Mouse (Mus musculus): Measurements from ENCODE around the gene Olfr1052. TPM values are rescaled to one million over a fixed set of nuclear protein-coding genes. Genes with fewer than 3 reads are reported as not detected.

Gene Olfr1052
- not detected in 2 replicates for polyA plus RNA-seq (2021; fragmentation: Nextera tagmentation)
- long read RNA-seq, experiment 1 = 0 reads
- long read RNA-seq, experiment 2 = 0 reads

DNA sequence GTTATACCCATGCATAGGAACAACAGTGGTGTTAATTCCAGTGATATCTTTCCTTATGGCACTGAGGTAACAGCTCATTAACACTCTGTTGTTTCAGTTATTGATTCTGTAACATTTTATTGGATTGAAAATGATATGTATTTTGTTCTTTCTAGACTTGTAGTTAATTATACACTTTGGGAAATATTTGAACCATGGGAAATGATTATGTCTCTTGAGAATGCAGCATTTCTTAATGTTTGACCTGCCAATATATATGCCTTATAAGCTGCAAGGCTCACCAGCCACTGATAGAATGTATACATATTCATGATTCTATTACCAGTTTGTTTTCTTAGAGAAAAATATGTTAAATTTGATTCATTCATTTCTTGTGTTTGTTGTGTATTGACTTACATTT is at the start of gene Olfr1052:
Olfr1052 (plus strand) TSS at position 301 of the 400 bp plus-strand sequence.

DNA sequence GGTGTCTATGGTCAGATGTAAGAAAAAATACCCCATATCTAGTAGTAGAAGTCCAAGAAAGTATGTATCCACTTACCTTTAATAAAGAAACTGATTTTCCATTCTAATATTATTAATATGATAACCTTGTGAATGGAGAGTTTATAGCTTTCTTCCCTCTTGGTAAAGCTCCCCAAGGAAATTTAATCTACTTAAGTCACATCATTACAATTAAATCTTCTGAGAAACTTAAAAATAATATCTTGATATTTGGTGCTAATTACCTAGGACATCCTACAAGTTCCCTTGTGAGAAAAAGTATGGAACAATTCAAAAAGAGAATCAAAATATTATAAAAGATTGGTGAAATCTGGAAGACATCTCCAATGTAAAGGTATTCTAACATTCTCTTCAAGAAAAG is 34.0 kb upstream of the Olfr1052 start, which contains the start of gene Olfr1049:
Olfr1049 (minus strand) TSS at position 101 of the 400 bp plus-strand sequence.

DNA sequence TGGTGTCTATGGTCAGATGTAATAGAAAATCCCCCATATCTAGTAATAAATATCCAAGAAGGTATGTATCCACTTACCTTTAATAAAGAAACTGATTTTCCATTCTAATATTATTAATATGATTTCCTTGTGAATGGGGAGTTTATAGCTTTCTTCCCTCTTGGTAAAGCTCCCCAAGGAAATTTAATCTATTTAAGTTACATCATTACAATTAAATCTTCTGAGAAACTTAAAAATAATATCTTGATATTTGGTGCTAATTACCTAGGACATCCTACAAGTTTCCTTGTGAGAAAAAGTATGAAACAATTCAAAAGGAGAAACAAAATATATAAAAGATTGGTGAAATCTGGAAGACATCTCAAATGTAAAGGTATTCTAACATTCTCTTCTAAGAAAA is 13.3 kb upstream of the Olfr1052 start, which contains the start of gene Olfr1051:
Olfr1051 (minus strand) TSS at position 101 of the 400 bp plus-strand sequence.

DNA sequence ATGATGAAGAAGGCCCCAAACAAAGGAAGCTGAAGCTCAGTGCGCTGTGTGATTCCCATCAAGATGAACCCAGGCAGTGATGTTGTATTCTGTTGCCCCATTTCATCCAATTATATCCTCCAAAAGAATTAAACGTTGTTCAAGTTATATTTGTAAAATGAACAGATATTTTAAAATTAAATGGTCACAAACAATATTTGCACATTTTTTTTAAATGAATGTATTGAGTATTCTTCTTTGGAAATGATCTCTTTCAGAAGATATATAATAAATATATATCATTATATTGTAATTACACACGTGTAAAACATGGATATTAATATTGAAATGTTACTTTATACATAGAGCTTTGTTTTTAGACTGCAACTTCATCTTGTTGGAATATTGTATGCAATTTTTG is 22.9 kb downstream of the Olfr1052 start, which contains the start of gene Olfr1053:
Olfr1053 (minus strand) TSS at position 101 of the 400 bp plus-strand sequence.

DNA sequence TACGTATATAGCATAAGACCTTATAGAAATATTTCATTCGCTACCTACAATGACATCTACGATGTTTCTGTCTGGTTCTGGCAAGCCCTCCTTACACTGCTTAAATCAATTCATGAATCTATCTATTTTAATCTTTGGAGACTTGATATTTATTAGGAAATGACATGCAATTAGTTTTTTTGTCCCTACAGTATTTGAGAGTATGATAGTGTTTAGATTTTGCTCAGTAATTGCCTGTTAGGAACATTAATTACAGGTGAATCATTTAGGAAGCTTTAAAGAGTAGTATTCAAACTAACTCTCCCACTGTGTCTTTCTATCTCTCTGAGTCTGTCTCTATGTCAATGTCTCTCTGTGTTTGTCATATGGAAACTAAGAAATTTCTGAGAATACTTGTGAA is 43.1 kb downstream of the Olfr1052 start, which contains the start of gene Olfr1054:
Olfr1054 (minus strand) TSS at position 101 of the 400 bp plus-strand sequence.

Other genes starting within 250 kb of the Olfr1052 start
- gene Olfr1034, start 246.6 kb upstream of the Olfr1052 start, polyA plus RNA-seq (2021; fragmentation: Nextera tagmentation) = not detected in 2 replicates
- not detected in 2 replicates for gene Olfr1036, start 218.5 kb upstream of the Olfr1052 start, polyA plus RNA-seq (2021; fragmentation: Nextera tagmentation)
- not detected in 2 replicates for gene Olfr1037, start 205.1 kb upstream of the Olfr1052 start, polyA plus RNA-seq (2021; fragmentation: Nextera tagmentation)
- not detected in 2 replicates for gene Olfr1039, start 156.5 kb upstream of the Olfr1052 start, polyA plus RNA-seq (2021; fragmentation: Nextera tagmentation)
- gene Olfr1040, start 145.7 kb upstream of the Olfr1052 start, polyA plus RNA-seq (2021; fragmentation: Nextera tagmentation) = not detected in 2 replicates
- gene Olfr1042, start 130.6 kb upstream of the Olfr1052 start, polyA plus RNA-seq (2021; fragmentation: Nextera tagmentation) = not detected in 2 replicates
- gene Olfr1043, start 124.9 kb upstream of the Olfr1052 start, polyA plus RNA-seq (2021; fragmentation: Nextera tagmentation) = not detected in 2 replicates
- not detected in 2 replicates for gene Olfr1044, start 114.6 kb upstream of the Olfr1052 start, polyA plus RNA-seq (2021; fragmentation: Nextera tagmentation)
- not detected in 2 replicates for gene Olfr52, start 106.8 kb upstream of the Olfr1052 start, polyA plus RNA-seq (2021; fragmentation: Nextera tagmentation)
- gene Olfr1045, start 89.4 kb upstream of the Olfr1052 start, polyA plus RNA-seq (2021; fragmentation: Nextera tagmentation) = not detected in 2 replicates
- not detected in 2 replicates for gene Olfr1046, start 73.1 kb upstream of the Olfr1052 start, polyA plus RNA-seq (2021; fragmentation: Nextera tagmentation)
- not detected in 2 replicates for gene Olfr1047, start 61.1 kb upstream of the Olfr1052 start, polyA plus RNA-seq (2021; fragmentation: Nextera tagmentation)
- not detected in 2 replicates for gene Olfr1048, start 52.2 kb upstream of the Olfr1052 start, polyA plus RNA-seq (2021; fragmentation: Nextera tagmentation)
- gene Olfr1049, start 34.1 kb upstream of the Olfr1052 start, polyA plus RNA-seq (2021; fragmentation: Nextera tagmentation) = not detected in 2 replicates
- gene Olfr1051, start 13.4 kb upstream of the Olfr1052 start, polyA plus RNA-seq (2021; fragmentation: Nextera tagmentation) = not detected in 2 replicates
- not detected in 2 replicates for gene Olfr1053, start 22.8 kb downstream of the Olfr1052 start, polyA plus RNA-seq (2021; fragmentation: Nextera tagmentation)
- not detected in 2 replicates for gene Olfr1054, start 43.0 kb downstream of the Olfr1052 start, polyA plus RNA-seq (2021; fragmentation: Nextera tagmentation)
- not detected in 2 replicates for gene Olfr1055, start 57.8 kb downstream of the Olfr1052 start, polyA plus RNA-seq (2021; fragmentation: Nextera tagmentation)
- gene Olfr1056, start 70.0 kb downstream of the Olfr1052 start, polyA plus RNA-seq (2021; fragmentation: Nextera tagmentation) = not detected in 2 replicates
- gene Olfr1057, start 85.9 kb downstream of the Olfr1052 start, polyA plus RNA-seq (2021; fragmentation: Nextera tagmentation) = not detected in 2 replicates
- not detected in 2 replicates for gene Olfr1058, start 96.1 kb downstream of the Olfr1052 start, polyA plus RNA-seq (2021; fragmentation: Nextera tagmentation)
- not detected in 2 replicates for gene Olfr1061, start 121.6 kb downstream of the Olfr1052 start, polyA plus RNA-seq (2021; fragmentation: Nextera tagmentation)
- gene Olfr1062, start 134.3 kb downstream of the Olfr1052 start, polyA plus RNA-seq (2021; fragmentation: Nextera tagmentation) = not detected in 2 replicates
- not detected in 2 replicates for gene Olfr1065, start 158.1 kb downstream of the Olfr1052 start, polyA plus RNA-seq (2021; fragmentation: Nextera tagmentation)
- gene Olfr1066, start 163.8 kb downstream of the Olfr1052 start, polyA plus RNA-seq (2021; fragmentation: Nextera tagmentation) = not detected in 2 replicates
- not detected in 2 replicates for gene Olfr228, start 194.9 kb downstream of the Olfr1052 start, polyA plus RNA-seq (2021; fragmentation: Nextera tagmentation)
- gene Olfr1076, start 216.0 kb downstream of the Olfr1052 start, polyA plus RNA-seq (2021; fragmentation: Nextera tagmentation) = not detected in 2 replicates

Data from left cerebral cortex, adult 6 months (tissue).